Mouse (Mus musculus) kidney, postnatal 0 days (tissue): ENCODE data around the gene Rps6ka1. TPM values are rescaled to one million over a fixed set of nuclear protein-coding genes. Genes with fewer than 3 reads are reported as not detected.

Source experiments
- ATAC-seq: fragments of 200-750 bp; cut with Nextera tagmentation; replicated peaks from 2 replicates; pipeline ENCODE4 v1.8.0; 2017; ENCODE audit warnings: low read depth, moderate number of reproducible peaks, moderate TSS enrichment, moderate library complexity; ENCODE audit not compliant: low FRiP score
- DNase-seq: peaks from one replicate; pipeline ENCODE4 v3.0.0-alpha.2; 2016; ENCODE audit warnings: low spot score
- H3K27ac ChIP-seq: fragments of 300-500 bp; sonication (generic); 2 replicates; pipeline ENCODE4 v1.5.1; 2014; ENCODE audit warnings: mild to moderate bottlenecking
- H3K27me3 ChIP-seq: fragments of 300-500 bp; sonication (generic); 2 replicates; pipeline ENCODE4 v1.6.1; 2014; ENCODE audit warnings: low read length, mixed read lengths; ENCODE audit not compliant: insufficient read depth
- H3K36me3 ChIP-seq: fragments of 300-500 bp; sonication (generic); 2 replicates; pipeline ENCODE4 v1.6.1; 2014; ENCODE audit warnings: low read length, mixed read lengths; ENCODE audit not compliant: insufficient read depth
- H3K4me1 ChIP-seq: fragments of 300-500 bp; sonication (generic); replicated peaks from 2 replicates; pipeline ENCODE4 v1.6.1; 2014; ENCODE audit warnings: antibody characterized with exemption, low read length, mixed read lengths; ENCODE audit not compliant: insufficient read depth
- H3K4me2 ChIP-seq: fragments of 300-500 bp; sonication (generic); 2 replicates; pipeline ENCODE4 v1.6.1; 2014; ENCODE audit warnings: mild to moderate bottlenecking, low read length, moderate library complexity, mixed read lengths
- H3K4me3 ChIP-seq: fragments of 300-500 bp; sonication (generic); replicated peaks from 2 replicates; pipeline ENCODE4 v1.5.1; 2014; ENCODE audit warnings: low read depth, low read length
- H3K9ac ChIP-seq: fragments of 300-500 bp; sonication (generic); 2 replicates; pipeline ENCODE4 v1.6.1; 2014; ENCODE audit warnings: low read depth, low read length
- H3K9me3 ChIP-seq: fragments of 300-500 bp; sonication (generic); replicated peaks from 2 replicates; pipeline ENCODE4 v1.6.1; 2016; ENCODE audit warnings: low read length, inconsistent platforms, mixed read lengths
- CTCF ChIP-seq: IDR thresholded peaks from 2 replicates; pipeline ENCODE4 v1.5.1; 2016; ENCODE audit warnings: antibody characterized with exemption, low read depth, mild to moderate bottlenecking, moderate library complexity
- WGBS: fragments of 180-500 bp; shearing (Covaris S2); extraction: QIAGEN DNeasy Blood & Tissue Kit; methylation state at CpG from one replicate; pipeline ENCODE4 v1.1.7; 2014; 5-methylcytosine and 5-hydroxymethylcytosine counted together
- polyA plus RNA-seq: library from polyadenylated mRNA; unstranded; fragments of >200 nt; fragmentation: Nextera tagmentation; extraction: Ambion mirVana; gene quantifications from 2 replicates; pipeline ENCODE4 v1.2.1, GENCODE M21; 2015

Rps6ka1 gene
- polyA plus RNA-seq, 1 experiment from 2014 or later = 29.7 TPM

DNA sequence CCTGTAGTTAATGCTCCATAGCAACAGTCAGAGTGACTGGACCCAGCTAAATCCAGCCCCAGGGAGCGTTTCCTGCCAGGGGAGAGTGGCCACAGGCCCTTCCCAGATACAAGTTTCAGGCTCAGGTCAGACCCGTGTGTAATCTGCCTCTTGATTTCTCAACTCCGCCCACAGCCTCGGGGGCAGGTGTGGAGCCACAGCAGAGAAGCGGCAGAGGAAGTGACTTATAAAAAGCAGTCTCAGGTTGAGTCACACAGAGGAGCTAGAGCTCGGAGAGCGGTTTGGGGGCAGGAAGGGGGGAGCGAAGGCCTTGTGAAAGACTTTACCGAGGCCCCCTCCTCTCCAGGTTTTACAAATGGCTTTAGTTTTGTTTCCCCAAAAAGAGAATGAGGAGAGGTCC, 46.6 kb downstream of the Rps6ka1 start:
- WGBS = 27% methylated on average over 9 of the region's 9 CpGs
- ATAC-seq (no peak), DNase-seq (no peak)

DNA sequence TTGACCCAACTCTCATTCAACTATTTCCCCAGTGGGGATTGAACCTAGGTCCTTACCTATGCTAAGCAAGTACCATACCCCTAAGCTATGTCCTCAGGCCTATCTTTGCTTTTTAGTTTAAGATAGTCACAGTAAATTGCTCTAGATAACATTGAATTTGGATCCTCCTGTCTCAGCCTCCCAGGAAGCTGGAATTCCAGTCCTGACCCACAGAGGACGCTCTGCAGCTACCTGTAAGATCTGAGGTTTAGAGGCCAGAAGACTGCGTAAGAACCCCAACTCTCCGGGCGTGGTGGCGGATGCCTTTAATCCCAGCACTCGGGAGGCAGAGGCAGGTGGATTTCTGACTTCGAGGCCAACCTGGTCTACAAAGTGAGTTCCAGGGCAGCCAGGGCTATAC, 47.1 kb downstream of the Rps6ka1 start:
- TF ChIP-seq CTCF = no peak
- Histone ChIP-seq H3K27ac (no peak overlapping the region), H3K4me3 (no peak overlapping the region), H3K4me2 (no peak overlapping the region), H3K4me1 (no peaks in the 10 kb centered on the region), H3K9ac (no peak overlapping the region), H3K27me3 (no peaks in the 10 kb centered on the region), H3K36me3 (no peaks in the 10 kb centered on the region), H3K9me3 (no peaks in the 10 kb centered on the region)
- ATAC-seq (no peak), DNase-seq (no peak)
- 96% methylated on average over 7 of the region's 7 CpGs for WGBS

More for the DNA sequence above, 46.6 kb downstream of the Rps6ka1 start:
- no peak overlapping the region for H3K27ac ChIP-seq
- no peaks in the 10 kb centered on the region for H3K36me3 ChIP-seq
- TF ChIP-seq CTCF = no peak
- H3K27me3 ChIP-seq = no peaks in the 10 kb centered on the region
- H3K4me2 ChIP-seq = no peak overlapping the region
- no peaks in the 10 kb centered on the region for H3K4me1 ChIP-seq
- H3K9me3 ChIP-seq = no peaks in the 10 kb centered on the region
- no peak overlapping the region for H3K4me3 ChIP-seq
- no peak overlapping the region for H3K9ac ChIP-seq

DNA sequence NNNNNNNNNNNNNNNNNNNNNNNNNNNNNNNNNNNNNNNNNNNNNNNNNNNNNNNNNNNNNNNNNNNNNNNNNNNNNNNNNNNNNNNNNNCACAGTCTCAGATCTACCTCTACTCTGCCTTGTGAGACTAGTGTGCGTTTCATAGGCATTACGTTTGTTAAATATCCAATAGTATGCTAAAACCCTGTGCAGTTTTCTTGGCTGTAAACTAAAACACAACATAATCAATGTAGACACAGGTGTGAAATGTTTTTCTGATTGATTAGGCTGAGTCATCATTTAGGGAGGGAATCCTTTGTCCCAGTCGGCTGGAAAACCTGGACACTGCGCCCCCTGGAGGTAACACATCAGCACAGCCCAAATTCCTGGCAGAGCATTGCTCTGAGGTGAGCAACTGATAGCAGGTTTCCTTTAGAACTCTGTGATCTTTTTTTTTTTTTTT, 48.2 kb downstream of the Rps6ka1 start:
- no peak overlapping the region for H3K27ac ChIP-seq
- no peaks in the 10 kb centered on the region for H3K9me3 ChIP-seq
- WGBS = 73% methylated on average over 4 of the region's 4 CpGs
- H3K4me2 ChIP-seq = no peak overlapping the region
- H3K36me3 ChIP-seq = no peaks in the 10 kb centered on the region
- no peak overlapping the region for H3K4me3 ChIP-seq
- DNase-seq = no peak
- H3K4me1 ChIP-seq = no peaks in the 10 kb centered on the region
- no peaks in the 10 kb centered on the region for H3K27me3 ChIP-seq
- H3K9ac ChIP-seq = no peak overlapping the region
- no peak for ATAC-seq
- peak; percentile 52 for TF ChIP-seq CTCF

DNA sequence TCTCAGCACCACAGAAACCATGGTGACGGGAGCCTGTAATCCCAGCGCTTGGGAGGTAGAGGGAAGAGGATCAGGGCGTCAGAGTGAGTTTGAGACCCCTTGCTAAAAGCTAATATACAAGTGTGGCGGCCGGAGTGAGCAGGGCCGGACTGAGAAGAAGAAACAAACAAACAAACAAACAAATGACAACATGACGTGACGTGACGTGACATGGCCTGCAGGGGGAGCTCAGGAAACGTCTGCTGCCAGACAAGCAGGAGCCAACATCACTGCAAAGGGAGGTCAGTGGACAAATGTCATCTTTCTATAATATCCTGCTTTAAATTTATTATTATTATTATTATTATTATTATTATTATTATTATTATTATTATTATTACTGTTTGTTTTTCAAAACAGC, 51.0 kb downstream of the Rps6ka1 start:
- Histone ChIP-seq H3K27me3 (no peaks in the 10 kb centered on the region), H3K9ac (no peak overlapping the region), H3K9me3 (no peaks in the 10 kb centered on the region), H3K4me3 (no peak overlapping the region), H3K4me2 (no peak overlapping the region), H3K36me3 (no peaks in the 10 kb centered on the region), H3K27ac (no peak overlapping the region), H3K4me1 (no peaks in the 10 kb centered on the region)
- peak; percentile 69 for DNase-seq
- no peak for ATAC-seq
- TF ChIP-seq CTCF = peak; percentile 59
- 51% methylated on average over 10 of the region's 10 CpGs for WGBS

DNA sequence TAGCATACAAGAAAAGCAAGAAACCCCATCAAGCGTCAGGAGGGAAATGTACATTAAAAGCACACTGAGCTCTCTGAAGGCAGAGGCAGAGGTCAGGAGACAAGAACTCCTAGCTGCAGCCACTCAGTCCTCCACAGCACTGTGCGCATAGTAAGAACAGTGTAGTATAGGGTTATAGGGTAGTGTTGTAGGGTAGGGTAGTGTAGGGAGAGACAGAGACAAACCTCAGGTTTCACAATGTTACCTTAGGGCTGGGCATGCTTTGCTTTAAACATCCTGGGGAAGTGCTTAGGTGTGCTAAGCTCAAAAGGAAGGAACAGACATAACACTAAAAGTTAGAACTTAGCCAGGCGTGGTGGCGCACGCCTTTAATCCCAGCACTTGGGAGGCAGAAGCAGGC, 52.4 kb downstream of the Rps6ka1 start:
- ATAC-seq (no peak), DNase-seq (no peak)
- Histone ChIP-seq H3K9me3 (no peaks in the 10 kb centered on the region), H3K27ac (no peak overlapping the region), H3K36me3 (no peaks in the 10 kb centered on the region), H3K4me2 (no peak overlapping the region), H3K27me3 (no peaks in the 10 kb centered on the region), H3K4me3 (no peak overlapping the region), H3K4me1 (no peaks in the 10 kb centered on the region), H3K9ac (no peak overlapping the region)
- WGBS = 92% methylated on average over 5 of the region's 5 CpGs
- no peak for TF ChIP-seq CTCF

- Histone ChIP-seq H3K4me3 (no peak overlapping the region), H3K4me2 (no peak overlapping the region), H3K9ac (no peak overlapping the region), H3K27ac (no peak overlapping the region), H3K36me3 (no peaks in the 10 kb centered on the region), H3K4me1 (0 out of 2 replicates have a peak, but pooled peaks cover 4% of the 10 kb centered on the region), H3K27me3 (no peaks in the 10 kb centered on the region), H3K9me3 (no peaks in the 10 kb centered on the region)
- WGBS = 56% methylated on average over 15 of the region's 15 CpGs
- ATAC-seq (no peak), DNase-seq (peak; percentile 72)
- peak; percentile 59 for TF ChIP-seq CTCF
Measured at GRCm38 (mm10) chr4:133832945-133833874, 54.4 kb downstream of the Rps6ka1 start.
